Mouse (Mus musculus) spleen, adult 2 months (tissue): ENCODE results near the gene Nubp2. TPM values are rescaled to one million over a fixed set of nuclear protein-coding genes. Genes with fewer than 3 reads are reported as not detected.

ENCODE experiments used
- DNase-seq, 2 experiments: peaks; one replicate each; pipeline versions ENCODE4 v3.0.0 to v3.0.0-alpha.2; 2012 to 2021; ENCODE audit warnings: low spot score in 2 of 2, low read depth in 1 of 2
- H3K27ac ChIP-seq: fragments of 200-500 bp; 2 replicates; pipeline ENCODE4 v1.5.1; 2012; ENCODE audit warnings: low read length, inconsistent platforms; ENCODE audit not compliant: insufficient read depth
- H3K27me3 ChIP-seq: fragments of 200-500 bp; 2 replicates; pipeline ENCODE4 v1.6.1; 2012; ENCODE audit warnings: mild to moderate bottlenecking, moderate library complexity, low read length, inconsistent platforms; ENCODE audit not compliant: control insufficient read depth, insufficient read depth
- H3K36me3 ChIP-seq: fragments of 200-500 bp; 2 replicates; pipeline ENCODE4 v1.6.1; 2012; ENCODE audit warnings: mild to moderate bottlenecking, low read length, inconsistent platforms; ENCODE audit not compliant: control insufficient read depth, insufficient read depth
- H3K4me1 ChIP-seq: fragments of 200-500 bp; 2 replicates; pipeline ENCODE4 v1.6.1; 2011; ENCODE audit warnings: inconsistent platforms; ENCODE audit not compliant: control insufficient read depth, insufficient read depth, insufficient read length
- H3K4me3 ChIP-seq: fragments of 200-500 bp; 2 replicates; pipeline ENCODE4 v1.5.1; 2011; ENCODE audit warnings: mild to moderate bottlenecking, inconsistent platforms; ENCODE audit not compliant: insufficient read depth, insufficient read length; ENCODE audit errors: extremely low read depth
- CTCF ChIP-seq: fragments of 200-500 bp; IDR thresholded peaks from 2 replicates; pipeline ENCODE4 v1.5.1; 2011; ENCODE audit warnings: mild to moderate bottlenecking, inconsistent platforms; ENCODE audit not compliant: insufficient read depth, insufficient read length, insufficient replicate concordance; ENCODE audit errors: extremely low read depth
- POLR2A ChIP-seq: fragments of 200-500 bp; IDR thresholded peaks from 2 replicates; pipeline ENCODE4 v1.6.1; 2011; ENCODE audit warnings: low read depth, low read length, inconsistent platforms
- WGBS: fragments of 180-500 bp; shearing (Covaris S2); methylation state at CpG from one replicate; pipeline ENCODE4 v1.1.7; 2018; 5-methylcytosine and 5-hydroxymethylcytosine counted together
- polyA plus RNA-seq: library from polyadenylated mRNA; depleted of rRNA; stranded (reverse); fragments of >200 nt; gene quantifications from 2 replicates; pipeline ENCODE4 v1.2.3, GENCODE M21; 2012; rRNA removed

Gene Nubp2
- 43.5 and 47.2 TPM in 2 replicates for polyA plus RNA-seq

DNA sequence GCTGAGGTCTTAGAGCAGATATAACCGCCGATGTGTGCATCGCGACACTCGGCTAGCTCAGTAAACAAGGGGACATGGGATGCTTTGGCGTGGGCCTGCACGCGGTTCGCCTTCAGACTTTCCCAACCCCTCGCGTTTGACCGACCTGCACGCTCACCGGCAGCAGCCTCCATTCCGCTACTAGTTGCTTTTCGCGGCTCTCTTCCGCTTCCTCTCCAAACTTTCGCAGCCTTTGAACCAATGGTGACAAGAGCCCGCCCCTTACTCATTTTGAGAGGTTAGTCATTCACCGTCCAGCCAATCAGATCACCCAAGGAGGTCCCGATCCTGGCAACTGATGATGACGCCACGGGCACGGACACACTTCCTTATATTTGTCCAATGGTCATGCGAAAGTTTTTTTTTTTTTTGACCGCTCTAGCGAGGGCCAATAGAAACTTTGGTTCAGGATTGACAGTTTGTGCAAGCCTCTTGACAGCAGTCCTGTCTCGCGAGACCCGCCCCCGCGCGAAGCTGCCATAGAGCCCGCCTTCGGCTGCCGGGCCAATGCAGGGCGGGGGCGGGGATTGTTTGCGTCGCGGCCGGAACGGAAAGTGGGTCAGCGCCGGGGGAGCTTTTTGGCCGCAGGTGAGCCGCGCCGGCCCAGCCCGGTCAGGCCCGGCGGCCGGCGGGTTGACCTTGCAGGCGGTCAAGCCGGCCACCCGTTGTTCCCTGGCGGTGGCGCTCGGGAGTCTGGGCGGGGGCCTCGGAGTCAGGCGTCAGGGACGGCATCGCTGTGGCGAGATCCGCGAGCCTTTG, at the start of gene Nubp2, which contains the start of gene Spsb3:
Nubp2 (minus strand) TSS at position 216 of the 798 bp plus-strand sequence.
Spsb3 (plus strand) TSS at position 510 of the 798 bp plus-strand sequence.
- H3K36me3 ChIP-seq, result peaks cover 19% of the 10 kb centered on the region
- WGBS, result 1% methylated on average over 69 of the region's 69 CpGs
- peak; percentile 98 to 100 for DNase-seq
- peak within 1 kb of the TSS; percentile 76 for H3K27ac ChIP-seq
- peak; percentile 82 for TF ChIP-seq POLR2A
- TF ChIP-seq CTCF, result no peak
- peaks cover 13% of the 10 kb centered on the region for H3K4me1 ChIP-seq
- H3K4me3 ChIP-seq, result peak within 1 kb of the TSS; percentile 88
- no peaks in the 10 kb centered on the region for H3K27me3 ChIP-seq

DNA sequence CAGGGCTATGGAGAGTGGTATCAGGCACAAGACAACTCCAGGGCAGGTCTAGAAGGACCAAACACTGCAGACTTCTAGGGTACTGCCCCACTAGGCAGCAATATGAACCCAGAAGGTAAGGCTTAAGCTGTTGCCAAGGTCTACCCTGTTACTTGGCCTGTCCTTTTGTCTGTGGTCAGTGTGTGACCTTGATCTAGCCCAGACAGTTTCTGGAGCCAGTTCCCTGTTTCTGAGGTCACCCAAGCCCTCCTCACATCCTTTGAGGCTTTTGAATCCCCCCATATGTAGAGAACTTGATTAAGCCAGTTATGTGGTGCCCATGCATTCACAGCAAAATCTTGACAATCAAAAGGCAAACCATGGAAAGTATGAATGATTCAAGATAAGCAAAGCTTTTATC, 49.5 kb upstream of the Nubp2 start:
- TF ChIP-seq POLR2A (no peak), CTCF (no peak)
- DNase-seq, result no peak
- no peaks in the 10 kb centered on the region for H3K27me3 ChIP-seq
- H3K27ac ChIP-seq, result no peak overlapping the region
- H3K36me3 ChIP-seq, result 0 out of 2 replicates have a peak, but pooled peaks cover 2% of the 10 kb centered on the region
- no peak overlapping the region for H3K4me3 ChIP-seq
- peaks cover 5% of the 10 kb centered on the region; the same call in 1 of the 2 replicates for H3K4me1 ChIP-seq

DNA sequence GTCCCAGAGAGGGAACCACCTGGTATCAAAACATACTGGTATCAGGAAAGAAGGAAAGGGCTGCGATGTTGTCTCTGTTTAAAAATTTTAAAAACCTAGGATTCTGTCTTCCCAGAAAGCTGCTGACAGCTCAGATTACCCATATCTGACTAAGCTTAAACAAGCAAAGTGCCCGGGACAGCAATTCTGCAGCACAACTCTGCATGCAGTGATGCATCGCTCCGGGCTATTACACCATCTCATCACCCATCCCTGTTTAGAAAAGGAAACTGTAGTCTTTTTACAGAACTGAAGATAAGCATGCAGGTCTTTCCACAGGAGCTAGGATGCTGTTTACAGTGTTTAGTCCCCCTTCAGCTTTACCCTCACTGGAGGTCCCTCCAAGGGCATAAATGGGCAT, 48.8 kb upstream of the Nubp2 start:
- Histone ChIP-seq H3K36me3 (0 out of 2 replicates have a peak, but pooled peaks cover 2% of the 10 kb centered on the region), H3K4me3 (no peak overlapping the region), H3K27ac (no peak overlapping the region), H3K27me3 (no peaks in the 10 kb centered on the region), H3K4me1 (peaks cover 5% of the 10 kb centered on the region; the same call in 1 of the 2 replicates)
- DNase-seq, result no peak
- TF ChIP-seq CTCF (no peak), POLR2A (no peak)
- WGBS, result 92% methylated on average over 4 of the region's 4 CpGs

GRCm38 (mm10) chr17:24933163-24933562, 47.0 kb upstream of the Nubp2 start:
- TF ChIP-seq POLR2A (no peak), CTCF (no peak)

GRCm38 (mm10) chr17:24932431-24932830, 46.3 kb upstream of the Nubp2 start:
- DNase-seq, result no peak
- Histone ChIP-seq H3K36me3 (peaks cover 8% of the 10 kb centered on the region), H3K27me3 (no peaks in the 10 kb centered on the region), H3K4me3 (no peak overlapping the region), H3K27ac (no peak overlapping the region), H3K4me1 (peaks cover 5% of the 10 kb centered on the region; the same call in 1 of the 2 replicates)
- 93% methylated on average over 4 of the region's 4 CpGs for WGBS
- TF ChIP-seq CTCF (no peak), POLR2A (no peak)

More at GRCm38 (mm10) chr17:24933163-24933562, 47.0 kb upstream of the Nubp2 start:
- Histone ChIP-seq H3K27me3 (no peaks in the 10 kb centered on the region), H3K4me3 (no peak overlapping the region), H3K36me3 (peaks cover 4% of the 10 kb centered on the region; the same call in 1 of the 2 replicates), H3K4me1 (peaks cover 5% of the 10 kb centered on the region; the same call in 1 of the 2 replicates), H3K27ac (no peak overlapping the region)
- 89% methylated on average over 4 of the region's 4 CpGs for whole genome bisulfite sequencing
- DNase-seq, result no peak

GRCm38 (mm10) chr17:24929506-24929905, 43.4 kb upstream of the Nubp2 start:
- Histone ChIP-seq H3K4me1 (no peaks in the 10 kb centered on the region), H3K27ac (no peak overlapping the region), H3K4me3 (no peak overlapping the region), H3K36me3 (peaks cover 19% of the 10 kb centered on the region), H3K27me3 (no peaks in the 10 kb centered on the region)
- no peak for DNase-seq
- WGBS, result 94% methylated on average over 1 of the region's 1 CpGs
- TF ChIP-seq CTCF (no peak), POLR2A (no peak)

- 98% methylated on average over 1 of the region's 1 CpGs for WGBS
- DNase-seq, result no peak
- Histone ChIP-seq H3K4me1 (no peaks in the 10 kb centered on the region), H3K27me3 (no peaks in the 10 kb centered on the region), H3K36me3 (peaks cover 39% of the 10 kb centered on the region), H3K27ac (no peak overlapping the region), H3K4me3 (no peak overlapping the region)
- TF ChIP-seq CTCF (no peak), POLR2A (no peak)
Observed at GRCm38 (mm10) chr17:24923246-24923645, 37.1 kb upstream of the Nubp2 start.
